Mouse (Mus musculus) G1E (cell line): ENCODE results near the gene Socs7. TPM values are rescaled to one million over a fixed set of nuclear protein-coding genes. Genes with fewer than 3 reads are reported as not detected.
A peak's percentile ranks its signal among the peaks of the same experiment; 100 is the strongest.

Source experiments
- ATAC-seq: 2 replicates; pipeline ENCODE4 v1.8.0; 2016; ENCODE audit warnings: mild to moderate bottlenecking; ENCODE audit not compliant: insufficient number of reproducible peaks, poor library complexity, low FRiP score, severe bottlenecking; ENCODE audit errors: extremely low read depth
- DNase-seq: peaks from one replicate; pipeline ENCODE4 v3.0.0; 2012; ENCODE audit warnings: low spot score
- H3K27me3 ChIP-seq: 2 replicates; pipeline ENCODE4 v1.6.1; 2012; ENCODE audit warnings: mild to moderate bottlenecking, low read length, inconsistent platforms; ENCODE audit not compliant: insufficient read depth
- H3K36me3 ChIP-seq: replicated peaks from 2 replicates; pipeline ENCODE3; 2012; ENCODE audit warnings: mild to moderate bottlenecking, inconsistent platforms
- H3K4me1 ChIP-seq: 2 replicates; pipeline ENCODE4 v1.6.1; 2012; ENCODE audit warnings: low read depth, low read length, inconsistent platforms, mixed read lengths; ENCODE audit not compliant: insufficient read depth
- H3K4me3 ChIP-seq: 2 replicates; pipeline ENCODE4 v1.5.1; 2012; ENCODE audit warnings: low read depth, mild to moderate bottlenecking, inconsistent platforms, low read length, moderate library complexity, mixed read lengths
- H3K9me3 ChIP-seq: replicated peaks from 2 replicates; pipeline ENCODE4 v1.6.1; 2012; ENCODE audit warnings: inconsistent platforms
- CTCF ChIP-seq: IDR thresholded peaks from 2 replicates; pipeline ENCODE4 v1.5.1; 2012; ENCODE audit warnings: low read depth, low read length, inconsistent platforms, mixed read lengths
- GATA1 ChIP-seq: IDR thresholded peaks from 2 replicates; pipeline ENCODE4 v1.6.1; 2012; ENCODE audit warnings: borderline replicate concordance, low read length, inconsistent platforms, mixed read lengths
- GATA2 ChIP-seq: IDR thresholded peaks from 2 replicates; pipeline ENCODE4 v1.6.1; 2012; ENCODE audit warnings: low read depth, low read length, inconsistent platforms, borderline replicate concordance
- POLR2AphosphoS5 ChIP-seq: IDR thresholded peaks from 2 replicates; pipeline ENCODE4 v1.6.1; 2012; ENCODE audit warnings: low read depth, low read length, inconsistent platforms; ENCODE audit not compliant: insufficient replicate concordance
- TAL1 ChIP-seq: conservative IDR thresholded peaks from 2 replicates; pipeline ENCODE4 v1.6.1; 2012; ENCODE audit warnings: low read depth, low read length, inconsistent platforms, mixed read lengths
- polyA plus RNA-seq: library from polyadenylated mRNA; stranded (reverse); fragments of >175 nt; gene quantifications from 2 replicates; pipeline ENCODE4 v1.2.3, GENCODE M21; 2012
- total RNA-seq, 2 experiments: library from RNA; stranded (forward) in 1 of 2; stranded (reverse) in 1 of 2; fragments of 200-1000 nt in 1 of 2; fragments of >200 nt in 1 of 2; fragmentation: Nextera tagmentation in 1 of 2; gene quantifications; 2 replicates each; pipeline ENCODE4 v1.2.3; 2014 to 2017

The Socs7 gene
- total and polyA plus RNA-seq, 3 experiments = 5.2 to 49.0 (median 15.4) TPM

GRCm38 (mm10) chr11:97445999-97446511 lies 83.7 kb downstream of the Socs7 start:
- ATAC-seq = peak; percentile 70
- TF ChIP-seq TAL1 (peak; percentile 92), POLR2AphosphoS5 (no peak), GATA2 (no peak)
- peak overlapping the region; percentile 56; the same call in 1 of the 2 replicates for H3K4me3 ChIP-seq
- H3K4me1 ChIP-seq = peaks cover 100% of the 10 kb centered on the region
- no peaks in the 10 kb centered on the region for H3K9me3 ChIP-seq
- peaks cover 65% of the 10 kb centered on the region for H3K36me3 ChIP-seq
- peaks cover under 1% of the 10 kb centered on the region for H3K27me3 ChIP-seq
- peak; percentile 84 for DNase-seq

GRCm38 (mm10) chr11:97447979-97448378 lies 85.6 kb downstream of the Socs7 start:
- peaks cover 80% of the 10 kb centered on the region for H3K36me3 ChIP-seq

More at GRCm38 (mm10) chr11:97447979-97448378, 85.6 kb downstream of the Socs7 start:
- no peaks in the 10 kb centered on the region for H3K9me3 ChIP-seq
- no peaks in the 10 kb centered on the region for H3K27me3 ChIP-seq
- peak overlapping the region; percentile 25; the same call in 1 of the 2 replicates for H3K4me3 ChIP-seq
- TF ChIP-seq GATA2 (no peak), CTCF (no peak), POLR2AphosphoS5 (no peak), GATA1 (no peak), TAL1 (no peak)
- ATAC-seq = no peak
- peaks cover 93% of the 10 kb centered on the region for H3K4me1 ChIP-seq
- no peak for DNase-seq

Other genes with a start within 250 kb of the Socs7 start
- not detected in 2 replicates for gene Tbx21, start 247.2 kb upstream of the Socs7 start, total RNA-seq (2014; fragmentation: Nextera tagmentation)
- gene Tbx21, start 247.2 kb upstream of the Socs7 start, total RNA-seq (2017) = not detected in 2 replicates
- gene Tbx21, start 247.2 kb upstream of the Socs7 start, polyA plus RNA-seq = not detected in 2 replicates
- gene Tbkbp1, start 211.1 kb upstream of the Socs7 start, total RNA-seq (2014; fragmentation: Nextera tagmentation) = not detected in 2 replicates
- gene Tbkbp1, start 211.1 kb upstream of the Socs7 start, total RNA-seq (2017) = 0.05 and 0.06 TPM in 2 replicates
- 0.29 and 0.34 TPM in 2 replicates for gene Tbkbp1, start 211.1 kb upstream of the Socs7 start, polyA plus RNA-seq
- 328 and 346 TPM in 2 replicates for gene Kpnb1, start 174.7 kb upstream of the Socs7 start, total RNA-seq (2014; fragmentation: Nextera tagmentation)
- 265 and 286 TPM in 2 replicates for gene Kpnb1, start 174.7 kb upstream of the Socs7 start, total RNA-seq (2017)
- 50.5 and 51.3 TPM in 2 replicates for gene Kpnb1, start 174.7 kb upstream of the Socs7 start, polyA plus RNA-seq
- 81.3 and 87.9 TPM in 2 replicates for gene Npepps, start 81.9 kb upstream of the Socs7 start, total RNA-seq (2014; fragmentation: Nextera tagmentation)
- gene Npepps, start 81.9 kb upstream of the Socs7 start, total RNA-seq (2017) = 50.2 and 53.6 TPM in 2 replicates
- 23.5 and 35.8 TPM in 2 replicates for gene Npepps, start 81.9 kb upstream of the Socs7 start, polyA plus RNA-seq
- 77.5 and 85.1 TPM in 2 replicates for gene Mrpl45, start 46.8 kb upstream of the Socs7 start, total RNA-seq (2014; fragmentation: Nextera tagmentation)
- gene Mrpl45, start 46.8 kb upstream of the Socs7 start, total RNA-seq (2017) = 46.3 and 46.8 TPM in 2 replicates
- 8.3 and 13.1 TPM in 2 replicates for gene Mrpl45, start 46.8 kb upstream of the Socs7 start, polyA plus RNA-seq
- not detected in 2 replicates for gene Gpr179, start 10.5 kb upstream of the Socs7 start, total RNA-seq (2014; fragmentation: Nextera tagmentation)
- gene Gpr179, start 10.5 kb upstream of the Socs7 start, total RNA-seq (2017) = 0.06 and 0.11 TPM in 2 replicates
- gene Gpr179, start 10.5 kb upstream of the Socs7 start, polyA plus RNA-seq = 0.01 and 0.02 TPM in 2 replicates
- gene Arhgap23, start 53.0 kb downstream of the Socs7 start, total RNA-seq (2014; fragmentation: Nextera tagmentation) = 8.5 and 17.9 TPM in 2 replicates
- 2.4 and 4.4 TPM in 2 replicates for gene Arhgap23, start 53.0 kb downstream of the Socs7 start, total RNA-seq (2017)
- 18.6 and 21.9 TPM in 2 replicates for gene Arhgap23, start 53.0 kb downstream of the Socs7 start, polyA plus RNA-seq
- gene 4933428G20Rik, start 137.8 kb downstream of the Socs7 start, total RNA-seq (2014; fragmentation: Nextera tagmentation) = not detected in 2 replicates
- not detected in 2 replicates for gene 4933428G20Rik, start 137.8 kb downstream of the Socs7 start, total RNA-seq (2017)
- not detected in 2 replicates for gene 4933428G20Rik, start 137.8 kb downstream of the Socs7 start, polyA plus RNA-seq
- 0.15 TPM in 2 replicates for gene Srcin1, start 213.6 kb downstream of the Socs7 start, total RNA-seq (2014; fragmentation: Nextera tagmentation)
- gene Srcin1, start 213.6 kb downstream of the Socs7 start, total RNA-seq (2017) = 0.29 and 0.49 TPM in 2 replicates
- gene Srcin1, start 213.6 kb downstream of the Socs7 start, polyA plus RNA-seq = 0.21 and 0.25 TPM in 2 replicates